25 mouse cellular contexts compared by ENCODE assay signal in the genomic region with DNA sequence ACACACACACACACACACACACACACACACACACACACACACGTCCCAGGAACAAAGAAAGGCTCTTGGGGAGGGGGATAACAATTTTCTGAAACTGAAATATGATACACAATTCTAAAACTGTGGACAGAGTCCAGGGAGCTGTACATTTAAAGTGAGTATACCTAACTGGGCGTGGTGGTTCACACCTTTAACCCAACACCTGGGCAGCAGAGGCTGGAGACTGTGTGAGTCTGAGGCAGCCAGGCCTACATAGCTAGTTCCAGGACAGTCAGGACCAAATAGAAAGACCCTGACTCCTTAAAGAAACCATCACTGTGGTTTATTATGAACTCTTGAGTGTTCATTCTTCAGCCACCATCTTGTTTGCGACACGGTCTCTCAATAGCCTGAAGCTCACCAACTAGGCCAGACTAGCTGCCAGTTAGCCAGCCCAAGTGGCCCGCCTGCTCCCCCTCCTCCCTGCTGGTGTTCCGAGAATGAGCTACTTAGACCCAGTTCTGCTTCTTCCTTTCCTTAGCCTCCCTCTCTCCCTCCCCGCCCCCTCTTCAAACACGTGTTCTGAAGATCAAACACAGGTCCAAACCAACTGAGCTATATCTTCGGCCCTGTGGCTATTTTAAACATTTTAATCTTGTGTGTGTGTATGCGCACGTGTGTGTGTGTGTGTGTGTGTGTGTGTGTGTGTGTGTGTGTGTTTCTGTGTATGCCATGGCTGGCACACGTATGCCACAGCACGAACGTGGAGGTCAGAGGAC.
"Had no signal": no experiment of that assay in that cellular context is flagged by ENCODE, and none has a peak within 500 bp of the region (broad histone marks: within the 10 kb centered on the region; RNA-seq: fewer than 3 reads in every experiment).

No protein-coding gene starts in this region.

- H3K27ac ChIP-seq: gastrocnemius, adult 2 months; heart, adult 2 months; heart, embryonic 13.5 days; heart, embryonic 15.5 days; hindbrain, embryonic 13.5 days; hindbrain, embryonic 15.5 days; hindbrain, postnatal 0 days; kidney, postnatal 0 days; layer of hippocampus, adult 2 months; left cerebral cortex, adult 2 months; limb, embryonic 10.5 days; limb, embryonic 12.5 days had no signal

- ATAC-seq: forebrain, postnatal 0 days; hindbrain, postnatal 0 days; intestine, embryonic 16.5 days had no signal

- H3K27me3 ChIP-seq: heart, embryonic 13.5 days; heart, embryonic 15.5 days had no signal

- H3K4me2 ChIP-seq: heart, embryonic 11.5 days; heart, embryonic 13.5 days; heart, embryonic 15.5 days; hindbrain, embryonic 13.5 days; hindbrain, embryonic 15.5 days; limb, embryonic 12.5 days had no signal

- H3K9me3 ChIP-seq: heart, embryonic 13.5 days; heart, embryonic 15.5 days; hindbrain, embryonic 13.5 days; hindbrain, embryonic 15.5 days; limb, embryonic 10.5 days; limb, embryonic 12.5 days had no signal

- H3K9ac ChIP-seq: forebrain, postnatal 0 days; heart, embryonic 13.5 days; heart, embryonic 15.5 days; hindbrain, embryonic 13.5 days; hindbrain, embryonic 15.5 days; limb, embryonic 12.5 days had no signal

- DNase-seq: forebrain, postnatal 0 days; gastrocnemius, adult 2 months; gastrocnemius, postnatal 10 days; gastrocnemius, postnatal 25 days; heart, adult 11 months; heart, adult 2 months; heart, postnatal 14 days; heart, postnatal 36 days; kidney, adult 11 months; kidney, adult 8-10 months; kidney, postnatal 14 days; kidney, postnatal 36 days; liver had no signal

- H3K4me3 ChIP-seq: gastrocnemius, adult 2 months; heart, adult 2 months; heart, embryonic 13.5 days; heart, embryonic 15.5 days; hindbrain, embryonic 13.5 days; hindbrain, embryonic 15.5 days; layer of hippocampus, adult 2 months; left cerebral cortex, adult 2 months; limb, embryonic 10.5 days; limb, embryonic 12.5 days had no signal
